In the genomic region with DNA sequence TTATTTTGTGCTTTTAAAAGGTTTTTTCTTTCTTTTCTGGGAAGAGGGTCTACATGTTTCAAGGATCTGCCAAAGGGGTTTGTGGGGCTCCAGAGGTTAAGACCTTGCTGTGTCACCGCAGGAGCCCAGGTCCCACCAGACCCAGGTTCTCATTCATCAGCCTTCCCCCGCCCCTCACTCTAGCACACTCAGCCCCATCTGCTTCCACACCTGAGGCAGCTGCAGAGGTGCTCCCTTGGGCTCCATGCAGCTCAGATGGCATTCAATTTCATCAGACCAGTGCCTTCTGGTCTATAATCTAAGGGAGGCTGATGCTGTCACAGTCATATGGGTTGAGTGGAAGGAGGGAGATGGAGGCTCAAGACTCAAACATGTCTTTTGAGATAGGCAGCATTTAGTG, we compare ENCODE assay signal across 27 mouse cellular contexts.
"Had no signal": no experiment of that assay in that cellular context is flagged by ENCODE, and none has a peak within 500 bp of the region (broad histone marks: within the 10 kb centered on the region; RNA-seq: fewer than 3 reads in every experiment).

No protein-coding gene starts in this region.

- H3K4me3 ChIP-seq: gastrocnemius, adult 2 months; heart, adult 2 months; heart, embryonic 13.5 days; heart, embryonic 15.5 days; hindbrain, embryonic 10.5 days; hindbrain, embryonic 12.5 days; intestine, embryonic 15.5 days; layer of hippocampus, adult 2 months; left cerebral cortex, adult 2 months; limb, embryonic 10.5 days; limb, embryonic 12.5 days; liver, embryonic 13.5 days had no signal

- H3K27ac ChIP-seq: gastrocnemius, adult 2 months; heart, adult 2 months; heart, embryonic 13.5 days; heart, embryonic 15.5 days; hindbrain, embryonic 10.5 days; hindbrain, embryonic 12.5 days; hindbrain, embryonic 14.5 days; intestine, embryonic 15.5 days; layer of hippocampus, adult 2 months; left cerebral cortex, adult 2 months; limb, embryonic 10.5 days; limb, embryonic 12.5 days; liver, embryonic 13.5 days had no signal

- ATAC-seq: hindbrain, embryonic 16.5 days; inflammation-experienced regulatory T-cells, adult 6 months; intestine, embryonic 15.5 days; intestine, postnatal 0 days had no signal

- H3K4me2 ChIP-seq: heart, embryonic 11.5 days; heart, embryonic 13.5 days; heart, embryonic 15.5 days; hindbrain, embryonic 12.5 days; hindbrain, embryonic 14.5 days; intestine, embryonic 15.5 days; limb, embryonic 12.5 days; liver, embryonic 11.5 days; liver, embryonic 13.5 days had no signal

- H3K27me3 ChIP-seq: heart, embryonic 15.5 days; hindbrain, embryonic 12.5 days; intestine, embryonic 15.5 days; limb, embryonic 12.5 days; liver, embryonic 13.5 days had no signal

- H3K4me1 ChIP-seq: heart, embryonic 13.5 days; heart, embryonic 15.5 days; intestine, embryonic 15.5 days; limb, embryonic 10.5 days; limb, embryonic 12.5 days; liver, embryonic 13.5 days had no signal

- H3K9me3 ChIP-seq: heart, embryonic 13.5 days; heart, embryonic 15.5 days; hindbrain, embryonic 10.5 days; hindbrain, embryonic 12.5 days; intestine, embryonic 15.5 days; limb, embryonic 10.5 days; limb, embryonic 12.5 days; liver, embryonic 13.5 days had no signal

- DNase-seq: gastrocnemius, adult 2 months; gastrocnemius, postnatal 10 days; gastrocnemius, postnatal 25 days; heart, adult 2 months; heart, postnatal 4 days; kidney, adult 18-20 months; kidney, adult 8-10 months; kidney, postnatal 10 days; kidney, postnatal 25 days; kidney, postnatal 4 days; liver; liver, embryonic 13.5 days had no signal

- H3K36me3 ChIP-seq: heart, embryonic 13.5 days; heart, embryonic 15.5 days; hindbrain, embryonic 10.5 days; hindbrain, embryonic 12.5 days; intestine, embryonic 15.5 days; limb, embryonic 10.5 days; limb, embryonic 12.5 days; liver, embryonic 13.5 days had no signal

- H3K9ac ChIP-seq: heart, embryonic 13.5 days; heart, embryonic 15.5 days; hindbrain, embryonic 12.5 days; hindbrain, embryonic 14.5 days; intestine, embryonic 15.5 days; limb, embryonic 12.5 days; liver, embryonic 13.5 days had no signal
